Mouse (Mus musculus) MEL (cell line): ENCODE results near the gene Dnaja3.

Experiments
- CHD2 ChIP-seq: IDR thresholded peaks from 2 replicates; pipeline ENCODE4 v1.6.1; 2011; ENCODE audit warnings: low read length, improper control_type of control experiment
- CTCF ChIP-seq, 3 experiments: IDR thresholded peaks in 2 of 3; conservative IDR thresholded peaks in 1 of 3; 2 replicates each; pipeline ENCODE4 v1.5.1; 2011 to 2012; ENCODE audit warnings: low read length in 3 of 3, low read depth in 2 of 3, mild to moderate bottlenecking in 2 of 3, improper control_type of control experiment in 1 of 3, inconsistent platforms in 1 of 3, mixed read lengths in 1 of 3, moderate library complexity in 1 of 3; ENCODE audit not compliant: control insufficient read depth in 1 of 3, insufficient read depth in 1 of 3, poor library complexity in 1 of 3, severe bottlenecking in 1 of 3
- MAX ChIP-seq: IDR thresholded peaks from 2 replicates; pipeline ENCODE4 v1.6.1; 2011; ENCODE audit warnings: low read length, improper control_type of control experiment
- MXI1 ChIP-seq: IDR thresholded peaks from 2 replicates; pipeline ENCODE4 v1.6.1; 2011; ENCODE audit warnings: mild to moderate bottlenecking, low read depth, low read length, improper control_type of control experiment
- MYB ChIP-seq: IDR thresholded peaks from 2 replicates; pipeline ENCODE4 v1.6.1; 2011; ENCODE audit warnings: mild to moderate bottlenecking, low read depth, low read length, improper control_type of control experiment
- POLR2A ChIP-seq, 2 experiments: IDR thresholded peaks; 2 replicates each; pipeline ENCODE4 v1.6.1; 2011 to 2012; ENCODE audit warnings: low read length in 2 of 2, mild to moderate bottlenecking in 2 of 2, control low read depth in 1 of 2, improper control_type of control experiment in 1 of 2, low read depth in 1 of 2, moderate library complexity in 1 of 2; ENCODE audit not compliant: control insufficient read depth in 1 of 2, insufficient read depth in 1 of 2, poor library complexity in 1 of 2
- SIN3A ChIP-seq: IDR thresholded peaks from 2 replicates; pipeline ENCODE4 v1.6.1; 2012; ENCODE audit warnings: low read length, improper control_type of control experiment, inconsistent platforms
- TCF12 ChIP-seq: IDR thresholded peaks from 2 replicates; pipeline ENCODE4 v1.6.1; 2014; ENCODE audit warnings: low read depth, mild to moderate bottlenecking, inconsistent platforms, low read length, improper control_type of control experiment, moderate library complexity
- USF1 ChIP-seq: IDR thresholded peaks from 2 replicates; pipeline ENCODE4 v1.6.1; 2014; ENCODE audit warnings: low read depth, mild to moderate bottlenecking, inconsistent platforms, low read length, improper control_type of control experiment, moderate library complexity
- USF2 ChIP-seq, 2 experiments: IDR thresholded peaks; 2 replicates each; pipeline ENCODE4 v1.6.1; 2011 to 2012; ENCODE audit warnings: improper control_type of control experiment in 2 of 2, low read length in 2 of 2, borderline replicate concordance in 1 of 2, inconsistent platforms in 1 of 2, low read depth in 1 of 2, mild to moderate bottlenecking in 1 of 2; ENCODE audit not compliant: insufficient read depth in 1 of 2
- ZC3H11A ChIP-seq: IDR thresholded peaks from 2 replicates; pipeline ENCODE4 v1.6.1; 2012; ENCODE audit warnings: low read depth, mild to moderate bottlenecking, inconsistent platforms, low read length, improper control_type of control experiment
- ZNF384 ChIP-seq: IDR thresholded peaks from 2 replicates; pipeline ENCODE4 v1.6.1; 2012; ENCODE audit warnings: low read depth, mild to moderate bottlenecking, inconsistent platforms, low read length, improper control_type of control experiment

DNA sequence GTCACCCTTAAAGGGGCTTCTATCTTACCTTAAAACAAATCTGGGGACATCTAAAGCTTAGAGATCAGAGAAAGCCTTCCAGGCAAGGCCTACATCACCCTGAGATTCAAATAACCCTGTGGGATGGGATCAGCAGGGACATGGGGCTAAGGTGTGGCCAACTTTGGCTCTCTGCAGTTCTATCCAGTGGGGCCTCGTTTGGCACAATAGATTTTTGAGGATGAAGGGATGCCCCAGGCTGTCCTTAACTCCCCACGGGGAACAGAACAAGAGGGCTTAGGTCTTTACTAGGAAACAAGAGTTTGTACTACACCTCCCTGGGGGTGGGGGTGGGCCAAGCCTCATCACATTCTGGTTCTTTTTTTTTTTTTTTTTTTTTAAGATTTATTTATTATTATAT lies 19.5 kb downstream of the Dnaja3 start:
- TF ChIP-seq CHD2: no peak
- no peak for TF ChIP-seq SIN3A
- TF ChIP-seq USF1: no peak
- no peak for TF ChIP-seq TCF12
- no peak for TF ChIP-seq CTCF (IDR thresholded peaks at IDR 0.05 in 2 of 3, conservative IDR thresholded peaks at IDR 0.05 in 1 of 3; ENCODE audit: control insufficient read depth in 1 of 3, insufficient read depth in 1 of 3, low read depth in 2 of 3, low read length in 3 of 3, poor library complexity in 1 of 3, severe bottlenecking in 1 of 3)
- TF ChIP-seq POLR2A (IDR thresholded peaks at IDR 0.05; ENCODE audit: control insufficient read depth in 1 of 2, insufficient read depth in 1 of 2, low read depth in 1 of 2, low read length in 2 of 2, poor library complexity in 1 of 2): no peak
- no peak for TF ChIP-seq ZNF384
- no peak for TF ChIP-seq MYB
- TF ChIP-seq USF2 (IDR thresholded peaks at IDR 0.05; ENCODE audit: borderline replicate concordance in 1 of 2, insufficient read depth in 1 of 2, low read depth in 1 of 2, low read length in 2 of 2): no peak
- TF ChIP-seq MXI1: no peak
- TF ChIP-seq MAX: no peak
- TF ChIP-seq ZC3H11A: no peak
